Mouse (Mus musculus) cerebellum, adult 2 months (tissue): Measurements from ENCODE around the gene Cldn5.

Source experiments
- CTCF ChIP-seq: fragments of 200-500 bp; IDR thresholded peaks from 2 replicates; pipeline ENCODE4 v1.5.1; 2011; ENCODE audit warnings: low read depth, mild to moderate bottlenecking, control low read depth, low read length, moderate library complexity, borderline replicate concordance; ENCODE audit not compliant: insufficient read depth
- POLR2A ChIP-seq: fragments of 200-500 bp; IDR thresholded peaks from 2 replicates; pipeline ENCODE4 v1.6.1; 2011; ENCODE audit warnings: low read length, control low read depth, borderline replicate concordance; ENCODE audit not compliant: insufficient read depth

DNA sequence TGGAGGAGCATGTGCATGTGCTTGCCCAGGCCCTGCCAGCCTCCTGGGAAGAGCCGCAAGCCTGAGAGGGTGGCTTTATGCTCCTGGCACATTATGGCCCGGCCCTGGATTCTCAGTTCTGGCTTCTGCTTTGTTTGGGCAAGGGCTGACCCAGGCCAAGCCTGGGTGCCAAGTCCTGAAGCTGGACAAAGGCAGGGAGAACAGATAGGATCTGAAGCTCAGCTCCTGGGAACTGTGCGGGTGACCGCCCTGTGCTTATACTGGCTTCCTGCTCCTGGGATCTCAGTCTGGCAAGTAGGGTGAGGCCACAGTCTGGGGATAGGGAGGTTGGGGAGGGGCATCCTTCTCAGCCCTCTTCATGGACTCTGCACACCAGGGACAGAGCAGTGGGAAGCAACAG lies 14.9 kb upstream of the Cldn5 start:
- TF ChIP-seq CTCF = no peak
- no peak for TF ChIP-seq POLR2A
